Mouse (Mus musculus): ENCODE measurements around the gene Ptprn2.

The Ptprn2 gene

DNA sequence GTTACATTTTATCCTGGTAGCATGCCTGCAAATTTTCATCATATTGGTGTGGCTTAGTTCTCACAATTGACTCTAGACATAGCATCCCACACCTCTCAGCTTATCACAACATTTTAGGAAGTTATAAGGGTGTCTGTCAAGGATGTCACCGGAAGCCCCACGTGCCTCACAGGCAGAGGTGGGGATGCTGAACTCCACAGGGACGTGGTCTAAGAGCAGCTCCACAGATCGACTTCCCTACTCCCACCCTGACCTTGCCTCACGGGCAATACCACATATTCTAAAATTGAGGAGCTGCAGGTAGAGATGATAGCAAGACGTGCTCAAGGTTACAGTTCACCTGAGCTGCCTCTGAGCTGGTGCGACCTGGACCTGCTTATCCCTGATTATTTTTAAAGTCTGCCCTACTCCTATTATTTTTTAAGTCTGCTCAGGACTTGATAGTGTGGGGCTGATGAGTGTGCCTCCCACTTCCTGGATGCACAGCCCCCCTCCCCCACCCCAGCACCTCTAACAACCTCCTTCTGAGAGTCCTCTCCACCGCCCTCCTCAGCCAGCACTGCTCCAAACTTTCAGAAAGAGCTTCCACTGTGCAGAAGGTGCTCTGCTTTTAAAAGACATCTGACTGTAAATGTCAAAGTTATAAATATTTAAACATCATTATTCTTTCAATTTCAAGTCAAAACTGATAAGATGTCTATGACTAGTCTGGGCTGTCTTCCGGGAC lies 672.3 kb downstream of the Ptprn2 start:
- intact Hi-C loops (cut with DNase I) = no loop called here

DNA sequence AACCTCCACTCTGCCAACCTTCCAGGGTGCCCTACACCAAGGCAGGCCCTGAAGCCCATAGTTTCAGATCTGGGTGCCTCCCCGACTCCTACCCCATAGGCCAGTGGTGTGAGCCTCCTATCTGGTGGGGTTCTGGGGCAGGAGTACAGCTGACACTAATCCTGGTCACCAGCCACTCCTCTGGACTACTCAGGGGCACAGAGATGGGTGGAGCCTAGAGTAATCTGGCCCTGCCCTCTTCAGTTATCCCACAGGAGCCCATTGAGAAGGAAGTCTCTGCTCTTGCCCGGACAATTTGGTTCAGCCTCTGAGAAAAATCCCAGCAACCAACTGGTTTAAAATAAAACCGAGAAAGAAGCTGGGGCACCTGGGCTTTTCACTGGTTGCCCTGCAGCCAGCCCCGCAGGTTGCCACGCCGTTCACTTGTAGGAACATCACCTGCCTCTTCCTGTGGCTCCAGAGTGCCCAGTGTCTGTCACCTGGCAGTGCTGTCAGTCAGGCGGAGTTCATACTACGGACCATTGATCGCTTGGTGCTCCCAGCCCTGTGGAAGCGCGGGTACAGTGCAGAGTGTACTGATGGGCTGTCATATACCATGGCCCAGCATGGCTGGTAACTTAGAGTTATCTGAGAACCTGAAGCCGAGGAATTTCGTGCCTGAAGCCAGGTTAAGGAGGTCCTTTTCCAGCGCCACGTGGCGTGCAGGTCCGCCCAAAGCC lies 673.6 kb downstream of the Ptprn2 start:
- intact Hi-C loops (cut with DNase I) = no loop called here

DNA sequence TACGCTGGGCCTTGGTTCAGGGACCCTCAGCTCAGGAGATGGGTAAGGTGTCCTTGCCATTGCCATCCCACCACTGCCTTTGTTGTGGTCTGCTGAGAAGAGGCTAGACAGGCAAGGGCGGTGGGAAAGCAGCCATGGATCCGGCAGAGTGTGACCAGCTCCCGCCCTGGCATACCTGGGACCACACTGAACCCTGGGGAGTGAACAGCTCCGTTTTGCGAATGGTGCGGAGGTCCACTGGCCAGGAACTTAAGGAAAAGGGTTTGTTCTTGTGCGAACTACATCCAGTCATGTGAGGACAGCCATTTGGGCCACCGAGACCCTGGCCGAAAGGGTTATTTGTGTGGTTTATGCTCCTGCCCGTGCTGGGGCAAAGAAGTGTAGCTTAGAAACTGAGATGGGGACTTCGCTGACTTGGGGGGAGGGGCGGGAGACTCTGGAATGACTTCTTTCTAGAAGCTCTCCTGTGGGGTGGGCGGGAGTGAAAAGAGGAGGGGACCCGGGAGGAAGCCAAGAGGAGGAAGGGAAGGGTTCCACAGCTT lies 674.2 kb downstream of the Ptprn2 start:
- intact Hi-C loops (cut with DNase I) = no loop called here

DNA sequence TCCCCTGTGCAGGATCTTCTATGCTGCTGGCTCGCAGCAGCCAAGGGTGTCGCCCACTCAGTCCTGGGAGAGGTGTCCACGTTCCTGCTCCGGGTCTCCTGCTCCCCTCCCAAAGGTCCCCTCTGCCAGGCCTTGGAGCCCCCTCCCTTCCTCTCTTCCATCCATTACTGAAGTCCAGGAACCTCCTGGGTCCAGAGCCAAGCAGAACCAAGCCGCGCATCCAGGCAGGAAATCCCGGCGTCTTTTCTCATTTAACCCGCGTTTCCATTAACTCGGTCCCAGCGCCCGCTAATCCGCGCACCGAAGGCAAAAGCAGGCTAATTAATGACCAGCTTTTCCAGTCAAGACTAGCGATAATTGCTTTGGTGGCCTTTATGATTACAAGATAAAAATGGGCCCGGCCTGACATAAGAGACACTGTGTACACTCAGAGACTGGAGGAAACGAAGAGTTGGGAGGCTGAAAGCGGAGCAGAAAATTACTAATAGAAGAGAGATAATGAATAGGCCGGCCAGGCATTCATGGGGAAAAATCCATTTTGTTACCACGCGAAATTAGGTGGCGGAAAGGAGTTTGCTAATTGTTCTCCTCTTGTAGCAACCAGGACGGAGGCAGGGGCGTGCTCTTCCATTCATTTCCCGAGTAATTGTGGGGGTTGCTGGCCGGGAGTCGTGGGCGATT lies 674.8 kb downstream of the Ptprn2 start:
- intact Hi-C loops (cut with DNase I) = no loop called here

DNA sequence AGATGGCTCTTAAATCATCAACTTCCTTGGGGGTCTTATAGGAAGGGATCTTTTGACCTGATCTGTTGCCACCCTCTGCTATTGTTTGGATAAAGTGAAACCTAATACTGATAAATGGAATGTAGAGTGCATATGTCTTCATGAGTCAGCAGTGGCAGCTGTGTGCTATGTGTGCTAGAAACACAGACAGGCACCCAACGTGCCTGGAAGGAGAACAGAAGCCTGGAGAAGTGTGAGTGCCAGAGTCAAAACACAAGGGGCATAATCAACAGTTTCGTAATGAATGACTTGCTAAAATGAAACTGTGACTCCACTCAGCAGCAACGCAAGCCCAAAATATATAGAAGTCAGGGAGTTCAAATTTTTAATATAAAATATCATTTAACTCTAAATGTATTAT lies 676.7 kb downstream of the Ptprn2 start:
- intact Hi-C loops (cut with DNase I) = no loop called here

DNA sequence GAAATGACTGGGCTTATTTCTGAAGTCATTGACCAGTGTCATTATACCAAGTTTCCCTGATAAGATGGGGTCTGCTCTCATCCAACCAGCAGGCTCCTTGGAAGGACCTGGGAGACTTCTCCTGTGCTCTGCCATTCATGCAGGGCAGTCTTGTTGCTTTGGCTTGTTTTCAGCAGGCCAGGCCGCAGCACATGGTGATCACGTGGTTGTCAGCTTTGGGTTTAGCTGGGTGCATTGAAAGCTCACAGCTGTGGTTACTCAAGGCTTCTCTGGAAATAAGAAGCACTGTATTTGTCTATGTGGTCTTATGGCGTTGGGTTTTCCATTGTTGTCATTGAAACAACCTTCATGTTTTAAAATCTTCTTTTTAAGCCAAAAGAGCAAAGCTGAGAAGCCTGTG lies 678.3 kb downstream of the Ptprn2 start:
- intact Hi-C loops (cut with DNase I) = no loop called here

DNA sequence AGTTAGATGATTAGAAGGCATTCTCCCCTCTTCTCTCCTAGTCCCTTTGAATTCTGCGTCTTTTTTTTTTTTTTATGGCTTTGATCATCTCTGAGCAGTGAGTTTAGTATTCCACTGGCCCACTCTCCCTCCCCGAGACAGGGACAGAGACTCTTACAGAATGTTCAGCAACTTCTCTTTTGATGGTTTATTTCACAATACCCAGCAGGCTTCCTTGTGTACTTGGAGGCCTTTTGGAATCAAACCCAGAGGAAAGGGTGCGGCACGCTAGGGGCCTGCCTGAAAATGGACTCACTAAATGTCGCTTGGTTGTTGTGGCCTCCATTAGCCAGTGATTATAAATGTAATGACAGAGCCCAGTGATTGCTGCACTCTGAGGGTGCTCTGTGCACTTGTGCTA lies 680.7 kb downstream of the Ptprn2 start:
- intact Hi-C loops (cut with DNase I) = no loop called here

DNA sequence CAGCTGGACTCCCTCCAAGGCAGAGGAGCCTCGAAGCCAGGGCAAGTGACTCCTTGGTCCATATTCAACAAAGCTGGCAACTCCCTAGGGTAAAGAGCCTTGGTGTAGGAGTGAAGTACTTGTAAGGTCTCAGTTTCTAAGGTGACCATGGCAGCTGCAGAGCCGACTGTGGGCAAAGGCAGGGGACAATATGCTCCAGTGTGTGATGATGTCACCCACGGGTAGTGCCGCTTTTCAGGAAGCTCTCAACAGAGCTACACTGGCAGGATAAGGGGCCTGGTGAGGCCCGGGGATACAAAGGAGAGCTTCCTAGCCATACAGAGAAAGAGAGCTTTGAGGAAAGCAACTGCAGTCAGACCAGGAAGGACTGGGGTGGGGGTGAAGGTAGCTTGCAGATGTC lies 684.1 kb downstream of the Ptprn2 start:
- intact Hi-C loops (cut with DNase I) = no loop called here

DNA sequence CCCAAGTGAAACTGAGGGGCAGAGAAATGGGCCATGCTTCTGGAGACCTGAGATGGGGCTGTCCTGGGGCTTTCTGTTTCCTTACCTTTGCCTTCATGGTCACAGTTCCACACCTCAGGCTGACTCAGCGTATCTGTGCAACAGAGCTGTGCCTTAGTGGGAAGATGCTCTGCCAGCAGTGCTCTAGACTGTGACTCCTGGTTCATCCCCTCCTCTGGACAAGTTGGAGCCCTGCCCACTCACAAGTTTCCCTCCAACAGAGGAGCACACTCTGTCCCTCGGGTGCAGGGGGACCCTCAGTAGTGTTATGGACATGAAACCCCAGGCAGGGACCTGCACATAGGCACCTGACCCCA lies 687.0 kb downstream of the Ptprn2 start:
- intact Hi-C loops (cut with DNase I) = no loop called here

DNA sequence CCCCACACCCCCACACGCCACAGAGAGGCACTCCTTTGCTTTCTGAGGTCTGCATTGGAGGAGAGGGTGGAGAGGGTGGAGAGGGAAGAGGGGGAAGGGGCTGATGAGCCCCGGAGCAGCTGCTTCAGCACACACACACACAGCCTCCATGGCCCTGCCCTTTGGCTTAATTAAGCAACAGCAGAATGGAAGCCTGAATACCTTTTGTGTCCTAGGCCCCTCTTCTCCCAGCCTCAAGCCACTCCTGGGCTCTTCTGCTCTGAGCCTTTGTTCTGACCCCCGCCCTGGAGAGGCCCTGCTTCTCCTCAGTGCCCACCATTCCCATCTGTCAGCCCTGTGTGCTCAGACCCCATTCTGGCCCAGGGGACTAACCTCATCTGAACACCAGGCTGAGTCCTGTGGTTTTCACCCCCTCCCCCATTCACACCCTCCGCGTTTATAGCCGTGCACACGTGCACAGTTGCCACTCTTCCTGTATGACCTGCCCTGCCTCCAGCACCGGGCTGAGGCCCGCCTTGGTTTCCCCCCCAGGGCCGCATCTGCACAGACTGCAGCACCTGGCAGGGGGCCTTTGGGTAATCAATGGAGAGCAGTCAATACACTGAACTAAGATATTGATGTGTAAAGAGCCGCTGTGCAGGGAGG lies 687.5 kb downstream of the Ptprn2 start:
- intact Hi-C loops (cut with DNase I) = no loop called here

DNA sequence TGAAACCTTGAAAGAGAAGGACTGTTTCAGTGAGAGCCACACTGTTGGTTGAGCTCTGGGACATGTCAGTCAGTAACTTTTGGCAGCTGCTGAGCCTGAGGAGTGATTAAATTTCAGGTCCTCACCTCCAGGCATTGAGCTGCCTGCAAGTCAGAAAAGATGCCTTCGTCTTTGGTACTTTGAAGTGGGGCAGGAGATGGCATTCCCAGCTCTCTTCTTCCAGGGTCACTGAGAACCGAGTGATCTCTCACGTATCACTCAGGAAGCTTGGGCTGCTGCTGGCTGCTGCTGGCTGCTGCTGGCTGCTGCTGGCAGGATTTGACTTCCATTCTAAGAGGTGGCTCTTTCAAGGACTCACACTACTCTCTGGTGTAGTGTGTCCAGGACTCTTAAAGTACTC lies 688.7 kb downstream of the Ptprn2 start:
- intact Hi-C loops (cut with DNase I) = no loop called here

DNA sequence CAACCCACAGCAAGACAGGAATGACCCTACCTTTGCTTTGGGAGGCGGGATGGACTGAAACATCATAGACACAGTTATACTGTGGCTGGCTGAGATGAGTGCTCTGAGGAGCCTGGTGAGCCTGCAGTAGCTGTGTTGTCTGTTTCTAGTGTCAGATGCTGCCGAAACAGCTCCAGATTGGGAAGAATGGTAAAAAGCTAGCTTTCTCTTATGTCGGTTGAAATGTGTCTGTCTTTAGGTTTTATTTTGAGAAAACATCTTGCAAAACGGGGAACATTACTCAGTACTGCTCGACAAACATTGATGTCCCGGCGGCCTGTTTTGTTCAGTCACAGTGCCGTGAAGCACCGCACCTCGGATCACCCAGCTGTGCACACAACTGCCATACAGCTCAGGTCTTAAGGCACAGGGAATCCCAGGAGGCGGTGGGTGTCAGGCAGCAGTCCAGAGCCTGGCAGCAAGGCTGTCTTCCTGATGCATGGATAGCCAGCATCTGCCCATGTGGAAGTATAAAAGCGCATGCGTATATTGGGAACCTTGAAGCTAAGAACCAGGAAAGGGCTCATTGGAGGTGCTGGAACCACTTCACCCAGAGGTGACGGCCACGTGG lies 689.7 kb downstream of the Ptprn2 start:
- intact Hi-C loops (cut with DNase I) = no loop called here

DNA sequence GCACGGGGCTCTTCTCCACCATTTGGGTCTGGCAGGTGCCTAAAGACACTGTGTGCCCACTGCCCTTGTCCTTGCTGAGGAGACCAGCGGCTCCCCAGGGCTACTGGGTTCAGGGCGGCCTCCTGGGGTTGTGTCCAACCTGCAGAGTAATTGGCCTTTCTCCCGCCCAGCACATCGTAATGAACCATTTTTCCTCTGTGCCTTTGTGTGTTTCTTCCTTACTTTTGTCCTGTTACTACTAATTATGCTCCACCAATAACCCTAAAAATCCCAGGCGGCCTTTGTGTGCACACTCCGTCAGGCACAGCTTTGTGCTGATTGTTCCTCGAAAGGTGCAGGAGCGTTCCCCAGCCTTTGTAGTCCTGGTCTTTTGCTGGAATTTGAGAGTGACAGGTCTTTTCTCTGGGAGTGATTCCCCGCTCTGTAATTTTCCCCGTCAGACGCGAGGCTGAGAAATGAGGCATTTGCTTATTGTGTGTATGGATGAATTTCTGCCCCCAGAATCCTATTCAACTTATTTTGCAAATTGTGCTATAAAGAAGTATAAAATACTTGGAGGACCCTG lies 690.8 kb downstream of the Ptprn2 start:
- intact Hi-C loops (cut with DNase I) = no loop called here

DNA sequence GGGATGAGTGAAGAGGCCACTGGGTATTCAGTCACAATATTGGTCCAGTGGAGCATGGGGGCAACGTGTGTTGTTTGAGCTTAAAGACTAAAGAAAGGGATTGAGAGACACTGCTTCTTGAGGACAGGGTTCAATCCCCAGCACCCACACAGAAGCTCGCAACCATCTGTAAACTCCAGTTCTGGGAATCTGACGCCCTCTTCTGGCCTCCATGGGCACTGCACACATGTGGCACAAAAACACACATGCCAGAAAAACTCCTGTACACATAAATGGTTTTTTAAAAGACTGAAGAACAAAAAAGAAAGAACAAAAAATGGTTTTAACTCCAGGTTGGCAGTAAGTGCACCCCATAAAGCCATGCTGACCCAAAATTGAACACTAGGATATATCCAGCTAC lies 701.6 kb downstream of the Ptprn2 start:
- intact Hi-C loops (cut with DNase I) = no loop called here

DNA sequence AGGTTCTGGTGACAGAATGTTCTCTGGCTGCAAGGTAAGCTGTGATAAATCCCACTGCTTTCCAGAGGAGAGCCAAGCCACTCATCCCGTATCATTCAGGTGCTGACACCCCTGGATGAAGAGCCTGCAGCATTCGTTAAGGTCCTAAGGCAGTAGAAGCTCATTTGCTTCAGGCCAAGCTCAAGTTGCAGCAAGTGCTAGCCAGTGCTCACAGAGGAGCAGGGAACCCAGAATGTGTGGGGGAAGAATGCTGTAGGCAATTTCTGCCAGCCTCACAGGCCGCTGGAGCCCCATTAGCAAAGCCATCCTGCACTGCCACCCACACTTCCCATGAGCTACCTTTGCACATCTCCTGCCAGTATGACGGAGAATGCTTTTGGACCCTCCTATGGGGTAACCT lies 706.5 kb downstream of the Ptprn2 start:
- intact Hi-C loops (cut with DNase I) = no loop called here

DNA sequence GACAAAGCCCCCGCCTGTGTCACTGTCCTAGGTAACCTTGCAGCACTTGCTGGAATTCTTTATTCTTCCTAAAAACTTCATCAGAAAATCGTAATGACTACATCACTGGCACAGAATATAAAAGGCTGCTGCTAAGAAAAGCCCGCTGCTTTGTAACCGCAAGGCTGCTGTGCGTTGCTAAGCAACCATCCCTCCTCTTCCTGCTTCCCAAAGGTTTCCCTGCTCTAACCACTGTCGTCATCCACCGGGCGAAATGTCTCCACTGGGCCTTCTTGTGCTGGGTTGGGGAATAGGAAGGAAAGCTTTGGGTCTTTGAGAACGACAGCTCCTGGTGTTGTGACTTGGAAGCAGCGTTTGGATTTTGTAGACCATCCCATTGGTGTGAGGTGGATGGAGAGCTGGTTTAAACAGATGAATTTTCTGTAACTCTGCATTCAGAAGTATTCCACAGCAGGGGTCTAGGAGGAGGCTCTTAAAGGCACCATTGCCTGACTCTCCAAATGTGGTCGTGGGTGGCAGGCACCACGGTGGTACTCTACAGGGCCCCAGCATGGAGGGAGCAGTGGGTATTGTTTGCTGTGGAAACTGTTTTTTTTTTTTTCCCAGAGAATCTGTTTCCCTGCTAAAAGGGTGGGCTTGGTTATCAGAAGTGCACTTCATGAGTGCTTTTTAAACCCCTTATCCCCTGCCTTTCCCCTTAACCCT lies 711.4 kb downstream of the Ptprn2 start:
- intact Hi-C loops (cut with DNase I) = no loop called here

DNA sequence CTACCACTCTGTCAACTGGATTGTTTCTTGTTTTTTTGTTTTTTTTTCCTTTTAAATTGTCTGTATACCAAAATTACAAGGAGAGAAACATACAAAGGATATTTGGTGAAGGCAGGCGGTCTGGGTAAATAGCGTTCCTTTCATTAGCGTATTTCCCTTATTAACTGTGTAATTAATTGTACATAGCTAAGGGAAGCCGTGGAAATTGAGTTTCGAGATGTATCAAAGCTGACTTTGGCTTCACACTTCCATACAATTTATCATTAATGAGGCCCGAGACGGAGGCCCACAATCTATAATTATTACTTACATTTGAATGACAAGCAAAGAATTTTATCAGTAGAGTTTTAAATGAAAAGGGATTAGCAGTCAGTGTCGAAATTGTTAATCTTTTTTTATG lies 712.6 kb downstream of the Ptprn2 start:
- intact Hi-C loops (cut with DNase I) = no loop called here

DNA sequence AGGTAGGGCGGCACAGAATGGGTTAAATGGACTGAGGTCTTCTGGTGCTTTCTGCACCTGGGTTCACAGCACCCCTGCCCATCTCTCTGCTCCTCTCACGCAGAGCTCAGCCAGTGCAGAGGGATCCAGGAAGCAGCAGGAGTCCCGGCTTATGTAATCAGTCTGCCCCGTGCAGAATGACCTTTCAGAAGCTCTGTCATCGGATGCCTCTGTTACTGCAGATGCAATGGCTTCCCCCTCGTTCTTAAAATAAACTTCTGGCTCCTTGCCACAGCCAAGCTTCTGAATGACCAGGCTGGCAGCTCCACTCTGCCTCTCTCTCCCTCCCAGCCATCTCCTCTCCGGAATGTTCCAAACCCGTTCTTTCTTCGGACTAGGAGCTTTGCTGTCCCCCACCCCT lies 714.6 kb downstream of the Ptprn2 start:
- intact Hi-C loops (cut with DNase I) = no loop called here

DNA sequence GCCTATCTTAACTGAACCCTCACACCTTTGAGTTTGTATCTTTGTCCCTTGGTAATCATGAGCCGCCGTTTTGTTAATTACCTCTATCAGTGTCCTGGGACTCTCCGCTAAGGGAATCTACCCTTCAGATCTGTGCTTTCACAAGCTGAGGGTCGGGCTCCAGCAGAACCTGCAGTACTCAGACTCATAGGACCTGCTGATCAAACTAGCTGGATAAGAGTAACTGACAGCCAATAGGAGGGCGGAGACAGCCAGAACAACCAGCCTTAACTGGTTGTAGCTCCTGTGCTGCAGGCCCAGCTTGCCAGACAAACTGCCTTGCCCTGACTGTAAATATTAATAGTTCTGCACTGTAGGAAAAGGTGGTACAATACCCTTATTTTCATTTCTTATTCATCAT lies 715.1 kb downstream of the Ptprn2 start:
- intact Hi-C loops (cut with DNase I) = no loop called here

DNA sequence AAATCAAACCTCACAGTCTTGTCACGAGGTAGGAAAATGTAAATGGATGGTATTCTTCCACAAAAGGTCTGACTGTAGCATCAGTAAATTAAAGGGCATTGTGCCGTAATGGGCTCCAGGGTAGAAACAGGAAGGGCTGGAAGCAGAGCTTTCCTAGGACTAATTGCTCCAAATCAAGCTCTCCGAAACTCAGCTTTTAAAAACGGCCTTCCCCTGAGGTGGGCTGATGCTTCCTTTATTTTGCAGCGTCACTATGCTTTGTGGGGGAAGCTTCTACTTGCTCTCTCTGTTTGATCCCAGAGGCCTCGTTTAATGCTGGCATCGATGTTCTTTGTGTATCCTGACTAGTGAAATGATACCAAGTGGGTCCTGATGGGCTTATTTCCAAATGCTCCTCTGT lies 718.0 kb downstream of the Ptprn2 start:
- intact Hi-C loops (cut with DNase I) = no loop called here

DNA sequence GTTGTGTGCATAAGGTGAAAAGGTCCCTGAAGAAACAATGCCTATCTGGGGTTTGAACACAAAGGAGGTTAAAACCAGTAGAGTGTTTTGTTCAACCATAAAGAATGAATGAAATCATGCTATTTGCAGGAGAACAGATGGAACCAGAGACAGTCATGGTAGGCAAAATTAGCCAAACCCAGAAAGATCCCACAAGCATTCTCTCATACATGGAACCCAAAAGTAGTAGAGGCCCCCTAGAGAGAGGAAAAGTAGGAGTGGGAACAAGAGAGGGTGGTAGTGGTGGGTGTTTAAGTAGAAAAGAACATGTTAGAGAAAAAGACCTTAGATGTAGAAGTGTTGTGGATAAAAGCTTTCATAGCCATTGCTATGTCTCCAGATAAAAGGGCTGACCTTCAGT lies 719.4 kb downstream of the Ptprn2 start:
- intact Hi-C loops (cut with DNase I) = no loop called here
